Mouse (Mus musculus): ENCODE measurements around the gene Cald1.

DNA sequence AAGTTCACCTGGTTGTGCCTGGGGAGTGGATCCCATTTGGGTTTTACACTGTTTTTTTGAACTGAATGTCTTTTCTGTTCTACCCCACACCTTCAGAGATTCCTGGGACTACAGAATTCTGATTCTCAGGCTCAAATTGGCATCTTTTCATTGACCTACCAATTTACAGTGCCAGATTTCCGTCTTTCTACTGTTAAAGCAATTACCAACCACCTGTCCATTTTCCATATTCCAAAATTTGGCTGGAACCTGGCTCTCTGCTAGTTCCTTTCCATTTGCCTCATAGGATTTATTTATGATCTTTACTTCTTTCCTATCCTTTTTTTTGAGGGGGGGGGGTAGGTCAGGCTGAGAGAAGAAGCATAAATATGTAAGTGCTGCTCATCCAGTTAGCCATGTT lies 4.9 kb upstream of the Cald1 start:
- TF ChIP-seq CTCF (IDR thresholded peaks at IDR 0.05; ENCODE audit: low read depth) (no peak), EP300 (optimal IDR thresholded peaks at IDR 0.05) (no peak)
